Mouse (Mus musculus) myocyte (in vitro differentiated cells): ENCODE measurements at regions not wholly inside any gene's neighbourhood (a gene's known extent, or its start where the extent isn't known, plus 50 kb on each side); places are given as distances from the start of the nearest gene placed in this dataset.
"Not testable (repeated sequence)": the region's sequence is repeated elsewhere in the genome, so short reads cannot be mapped to it uniquely, and the experiment has no call there.

ENCODE experiments used
- H3K27me3 ChIP-seq: one replicate; pipeline ENCODE4 v1.6.1; 2011; ENCODE audit not compliant: control insufficient read depth, insufficient read depth, insufficient read length
- H3K36me3 ChIP-seq: one replicate; pipeline ENCODE4 v1.6.1; 2011; ENCODE audit not compliant: control insufficient read depth, insufficient read depth
- H3K4me2 ChIP-seq: one replicate; pipeline ENCODE4 v1.6.1; 2011; ENCODE audit warnings: low read depth, control low read depth
- H3K4me3 ChIP-seq: one replicate; pipeline ENCODE4 v1.5.1; 2011; ENCODE audit warnings: mild to moderate bottlenecking, control low read depth, moderate library complexity
- H3K79me2 ChIP-seq: one replicate; pipeline ENCODE4 v1.6.1; 2011; ENCODE audit not compliant: control insufficient read depth, insufficient read depth
- H3ac ChIP-seq: one replicate; pipeline ENCODE4 v1.6.1; 2011; ENCODE audit not compliant: control insufficient read depth, insufficient read length
- CEBPB ChIP-seq: IDR thresholded peaks from 2 replicates; pipeline ENCODE4 v1.6.1; 2011; ENCODE audit warnings: mild to moderate bottlenecking, moderate library complexity; ENCODE audit not compliant: poor library complexity, insufficient read depth, severe bottlenecking
- E2F4 ChIP-seq: IDR thresholded peaks from one replicate; pipeline ENCODE4 v1.6.1; 2011; ENCODE audit warnings: mild to moderate bottlenecking, control low read depth, moderate library complexity; ENCODE audit not compliant: insufficient read depth
- MAX ChIP-seq: IDR thresholded peaks from one replicate; pipeline ENCODE4 v1.6.1; 2011; ENCODE audit warnings: low read depth, mild to moderate bottlenecking, control low read depth
- MYOD1 ChIP-seq, 3 experiments: IDR thresholded peaks; one replicate each; pipeline ENCODE4 v1.6.1; 2011; ENCODE audit warnings: control low read depth in 2 of 3, low read depth in 2 of 3, mild to moderate bottlenecking in 2 of 3, moderate library complexity in 1 of 3; ENCODE audit not compliant: insufficient read length in 2 of 3, control insufficient read depth in 1 of 3
- MYOG ChIP-seq, 3 experiments: IDR thresholded peaks; one replicate each; pipeline ENCODE4 v1.6.1; 2011; ENCODE audit warnings: control low read depth in 2 of 3, low read depth in 2 of 3, mild to moderate bottlenecking in 2 of 3; ENCODE audit not compliant: insufficient read length in 2 of 3, control insufficient read depth in 1 of 3, insufficient read depth in 1 of 3
- POLR2A ChIP-seq: IDR thresholded peaks from one replicate; pipeline ENCODE4 v1.6.1; 2011; ENCODE audit warnings: low read depth, mild to moderate bottlenecking, control low read depth, moderate library complexity; ENCODE audit not compliant: insufficient read length
- POLR2AphosphoS2 ChIP-seq: IDR thresholded peaks from one replicate; pipeline ENCODE4 v1.6.1; 2011; ENCODE audit warnings: low read depth, control low read depth; ENCODE audit not compliant: insufficient read length
- REST ChIP-seq: IDR thresholded peaks from one replicate; pipeline ENCODE4 v1.6.1; 2011; ENCODE audit warnings: mild to moderate bottlenecking, control low read depth, moderate library complexity; ENCODE audit not compliant: insufficient read depth, insufficient read length
- SRF ChIP-seq: IDR thresholded peaks from one replicate; pipeline ENCODE4 v1.6.1; 2011; ENCODE audit warnings: low read depth; ENCODE audit not compliant: control insufficient read depth, insufficient read length
- TCF12 ChIP-seq: IDR thresholded peaks from one replicate; pipeline ENCODE4 v1.6.1; 2011; ENCODE audit warnings: mild to moderate bottlenecking, control low read depth; ENCODE audit not compliant: poor library complexity, insufficient read depth, severe bottlenecking
- TCF3 ChIP-seq: IDR thresholded peaks from one replicate; pipeline ENCODE4 v1.6.1; 2011; ENCODE audit warnings: low read depth, control low read depth; ENCODE audit not compliant: insufficient read length
- USF1 ChIP-seq: IDR thresholded peaks from one replicate; pipeline ENCODE4 v1.6.1; 2011; ENCODE audit warnings: low read depth, mild to moderate bottlenecking, control low read depth, moderate library complexity

DNA sequence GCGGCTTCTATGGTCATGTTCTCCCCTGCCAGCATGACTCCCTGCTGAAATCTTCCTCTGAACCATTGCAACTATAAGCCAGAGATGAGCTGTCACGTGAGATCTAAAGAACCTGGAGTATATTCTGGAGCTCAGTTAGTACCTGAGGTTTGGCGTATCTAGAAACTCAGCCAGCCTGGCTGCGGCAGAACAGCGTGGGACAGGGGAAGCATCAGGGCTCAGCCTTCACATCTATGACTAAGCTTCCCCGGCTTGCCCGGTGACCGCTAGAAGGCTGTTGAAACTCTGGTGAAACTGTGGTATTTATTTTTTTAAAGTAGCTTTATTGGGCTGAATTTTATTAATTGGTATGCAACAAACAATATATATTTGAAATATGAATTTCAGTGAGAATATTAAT, 134.3 kb downstream of the Dll1 start:
- no peak for TF ChIP-seq E2F4
- no peak for TF ChIP-seq USF1
- TF ChIP-seq MAX = no peak
- no peak for TF ChIP-seq POLR2AphosphoS2
- TF ChIP-seq POLR2A = no peak
- no peak for TF ChIP-seq TCF3
- no peak for TF ChIP-seq MYOD1 (IDR thresholded peaks at IDR 0.05; ENCODE audit: control insufficient read depth in 1 of 3, insufficient read length in 2 of 3, low read depth in 2 of 3)
- no peak for TF ChIP-seq REST
- TF ChIP-seq TCF12 = no peak
- TF ChIP-seq SRF = no peak
- no peak for TF ChIP-seq MYOG (IDR thresholded peaks at IDR 0.05; ENCODE audit: control insufficient read depth in 1 of 3, insufficient read depth in 1 of 3, insufficient read length in 2 of 3, low read depth in 2 of 3)
- no peak for TF ChIP-seq CEBPB
- Histone ChIP-seq H3ac (no peak overlapping the region), H3K27me3 (peaks cover 8% of the 10 kb centered on the region), H3K4me2 (no peak overlapping the region), H3K36me3 (no peaks in the 10 kb centered on the region), H3K4me3 (no peak overlapping the region), H3K79me2 (no peaks in the 10 kb centered on the region)

- H3K4me3 ChIP-seq = no peak overlapping the region
- TF ChIP-seq REST (no peak), MYOG (IDR thresholded peaks at IDR 0.05; ENCODE audit: control insufficient read depth in 1 of 3, insufficient read depth in 1 of 3, insufficient read length in 2 of 3, low read depth in 2 of 3) (no peak), E2F4 (no peak), CEBPB (no peak), SRF (no peak), MYOD1 (IDR thresholded peaks at IDR 0.05; ENCODE audit: control insufficient read depth in 1 of 3, insufficient read length in 2 of 3, low read depth in 2 of 3) (no peak), POLR2AphosphoS2 (no peak), MAX (no peak), USF1 (no peak), POLR2A (no peak), TCF12 (no peak), TCF3 (no peak)
- no peak overlapping the region for H3ac ChIP-seq
- H3K36me3 ChIP-seq = no peaks in the 10 kb centered on the region
- no peaks in the 10 kb centered on the region for H3K79me2 ChIP-seq
- H3K27me3 ChIP-seq = peaks cover 8% of the 10 kb centered on the region
- H3K4me2 ChIP-seq = no peak overlapping the region
Measured at GRCm38 (mm10) chr17:15241491-15241890, 135.2 kb downstream of the Dll1 start.

DNA sequence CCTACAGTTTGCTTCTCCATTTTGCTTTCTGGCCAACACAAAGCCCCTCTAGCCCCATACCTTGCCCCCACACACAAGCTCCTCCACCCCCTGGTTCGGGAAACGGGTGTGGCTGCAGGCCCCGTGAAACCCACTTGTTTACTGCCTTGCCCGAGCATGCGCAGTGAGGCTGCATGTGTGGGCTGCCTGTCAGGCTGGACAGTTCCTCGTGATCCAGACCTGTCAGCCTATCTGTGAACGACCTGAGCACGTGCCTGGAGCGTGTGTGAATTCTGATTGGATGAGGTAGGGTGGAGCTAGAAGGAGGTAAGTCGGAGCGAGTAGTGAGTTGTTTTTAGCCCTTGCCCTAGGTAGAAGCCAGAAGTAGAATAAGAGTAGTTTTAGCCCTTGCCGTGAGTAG, 136.0 kb downstream of the Dll1 start:
- not testable (repeated sequence) for H3K36me3 ChIP-seq, H3K27me3 ChIP-seq, H3K79me2 ChIP-seq, H3K4me2 ChIP-seq, H3K4me3 ChIP-seq, H3ac ChIP-seq

- no peaks in the 10 kb centered on the region for H3K36me3 ChIP-seq
- no peak overlapping the region for H3ac ChIP-seq
- TF ChIP-seq MYOD1 (IDR thresholded peaks at IDR 0.05; ENCODE audit: control insufficient read depth in 1 of 3, insufficient read length in 2 of 3, low read depth in 2 of 3) (no peak), POLR2AphosphoS2 (no peak), MAX (no peak), REST (no peak), CEBPB (no peak), POLR2A (no peak), TCF12 (no peak), SRF (no peak), E2F4 (no peak), MYOG (IDR thresholded peaks at IDR 0.05; ENCODE audit: control insufficient read depth in 1 of 3, insufficient read depth in 1 of 3, insufficient read length in 2 of 3, low read depth in 2 of 3) (no peak), TCF3 (no peak), USF1 (no peak)
- H3K79me2 ChIP-seq = no peaks in the 10 kb centered on the region
- no peak overlapping the region for H3K4me3 ChIP-seq
- H3K27me3 ChIP-seq = peaks cover 8% of the 10 kb centered on the region
- no peak overlapping the region for H3K4me2 ChIP-seq
Measured at GRCm38 (mm10) chr17:15240011-15240410, 136.7 kb downstream of the Dll1 start.

GRCm38 (mm10) chr17:15235041-15235440, 141.6 kb downstream of the Dll1 start:
- Histone ChIP-seq H3K79me2 (no peaks in the 10 kb centered on the region), H3K36me3 (no peaks in the 10 kb centered on the region), H3K4me2 (no peak overlapping the region), H3K27me3 (peaks cover 12% of the 10 kb centered on the region), H3ac (no peak overlapping the region), H3K4me3 (no peak overlapping the region)
- TF ChIP-seq MYOG (IDR thresholded peaks at IDR 0.05; ENCODE audit: control insufficient read depth in 1 of 3, insufficient read depth in 1 of 3, insufficient read length in 2 of 3, low read depth in 2 of 3) (no peak), E2F4 (no peak), POLR2A (no peak), MAX (no peak), SRF (no peak), TCF3 (no peak), POLR2AphosphoS2 (no peak), TCF12 (no peak), USF1 (no peak)
